Mouse (Mus musculus) liver, embryonic 11.5 days (tissue): ENCODE results near the gene Lyrm9. TPM values are rescaled to one million over a fixed set of nuclear protein-coding genes. Genes with fewer than 3 reads are reported as not detected.
A peak's percentile ranks its signal among the peaks of the same experiment; 100 is the strongest.

Experiments used
- ATAC-seq: fragments of 200-750 bp; cut with Nextera tagmentation; replicated peaks from 2 replicates; pipeline ENCODE4 v1.8.0; 2017; ENCODE audit warnings: moderate number of reproducible peaks, mild to moderate bottlenecking, moderate TSS enrichment, moderate library complexity; ENCODE audit not compliant: low FRiP score
- DNase-seq: peaks from one replicate; pipeline ENCODE4 v3.0.0-alpha.2; 2017; ENCODE audit warnings: low spot score
- H3K27ac ChIP-seq: fragments of 300-500 bp; sonication (generic); 2 replicates; pipeline ENCODE4 v1.5.1; 2014; ENCODE audit warnings: mild to moderate bottlenecking, low read depth, low read length, control low read depth
- H3K27me3 ChIP-seq: fragments of 300-500 bp; sonication (generic); replicated peaks from 2 replicates; pipeline ENCODE4 v1.6.1; 2014; ENCODE audit warnings: low read length, mixed read lengths; ENCODE audit not compliant: control insufficient read depth, insufficient read depth
- H3K36me3 ChIP-seq: fragments of 300-500 bp; sonication (generic); 2 replicates; pipeline ENCODE4 v1.6.1; 2014; ENCODE audit warnings: mild to moderate bottlenecking, low read length, moderate library complexity, mixed read lengths; ENCODE audit not compliant: control insufficient read depth, insufficient read depth
- H3K4me1 ChIP-seq: fragments of 300-500 bp; sonication (generic); replicated peaks from 2 replicates; pipeline ENCODE4 v1.6.1; 2014; ENCODE audit warnings: low read length, mixed read lengths; ENCODE audit not compliant: control insufficient read depth, insufficient read depth
- H3K4me2 ChIP-seq: fragments of 300-500 bp; sonication (generic); 2 replicates; pipeline ENCODE4 v1.6.1; 2014; ENCODE audit warnings: mild to moderate bottlenecking, control low read depth, moderate library complexity
- H3K4me3 ChIP-seq: fragments of 300-500 bp; sonication (generic); 2 replicates; pipeline ENCODE4 v1.5.1; 2014; ENCODE audit warnings: low read depth, low read length, control low read depth
- H3K9ac ChIP-seq: fragments of 300-500 bp; sonication (generic); 2 replicates; pipeline ENCODE4 v1.6.1; 2014; ENCODE audit warnings: low read depth, low read length, control low read depth
- H3K9me3 ChIP-seq: fragments of 300-500 bp; sonication (generic); 2 replicates; pipeline ENCODE4 v1.6.1; 2016; ENCODE audit warnings: low read length, inconsistent platforms, mixed read lengths; ENCODE audit not compliant: control insufficient read depth
- WGBS: fragments of 180-500 bp; shearing (Covaris S2); extraction: QIAGEN DNeasy Blood & Tissue Kit; methylation state at CpG from one replicate; pipeline ENCODE4 v1.1.7; 2014; 5-methylcytosine and 5-hydroxymethylcytosine counted together
- polyA plus RNA-seq: library from polyadenylated mRNA; unstranded; fragments of >200 nt; fragmentation: Nextera tagmentation; extraction: Ambion mirVana; gene quantifications from 2 replicates; pipeline ENCODE4 v1.2.1, GENCODE M21; 2014

Lyrm9 gene
- polyA plus RNA-seq, 1 experiment from 2014 or later = 28.7 TPM

- H3K27me3 ChIP-seq = no peaks in the 10 kb centered on the region
- H3K4me1 ChIP-seq = peaks cover 46% of the 10 kb centered on the region
- ATAC-seq = no peak
- H3K4me2 ChIP-seq = no peak overlapping the region
- DNase-seq = no peak
- no peaks in the 10 kb centered on the region for H3K36me3 ChIP-seq
- H3K9ac ChIP-seq = no peak overlapping the region
- H3K4me3 ChIP-seq = no peak overlapping the region
- H3K9me3 ChIP-seq = no peaks in the 10 kb centered on the region
- no peak overlapping the region for H3K27ac ChIP-seq
- 90% methylated on average over 4 of the region's 4 CpGs for WGBS
Measured at GRCm38 (mm10) chr11:78836486-78836885, 10.1 kb downstream of the Lyrm9 start.

- no peak overlapping the region for H3K4me2 ChIP-seq
- H3K27me3 ChIP-seq = no peaks in the 10 kb centered on the region
- no peak overlapping the region for H3K4me3 ChIP-seq
- no peaks in the 10 kb centered on the region for H3K9me3 ChIP-seq
- ATAC-seq = no peak
- no peak overlapping the region for H3K27ac ChIP-seq
- no peaks in the 10 kb centered on the region for H3K36me3 ChIP-seq
- WGBS = 16% methylated on average over 11 of the region's 11 CpGs
- peak; percentile 81 for DNase-seq
- H3K4me1 ChIP-seq = peaks cover 33% of the 10 kb centered on the region
- no peak overlapping the region for H3K9ac ChIP-seq
Measured at GRCm38 (mm10) chr11:78837989-78838388, 11.6 kb downstream of the Lyrm9 start.

- Histone ChIP-seq H3K27ac (no peak overlapping the region), H3K36me3 (no peaks in the 10 kb centered on the region), H3K4me3 (no peak overlapping the region), H3K9me3 (no peaks in the 10 kb centered on the region), H3K4me2 (no peak overlapping the region), H3K4me1 (peaks cover 18% of the 10 kb centered on the region), H3K9ac (no peak overlapping the region), H3K27me3 (no peaks in the 10 kb centered on the region)
- 55% methylated on average over 14 of the region's 14 CpGs for WGBS
- DNase-seq = no peak
- peak; percentile 78 for ATAC-seq
Measured at GRCm38 (mm10) chr11:78839491-78839890, 13.1 kb downstream of the Lyrm9 start.

- no peak overlapping the region for H3K9ac ChIP-seq
- whole genome bisulfite sequencing = 64% methylated on average over 5 of the region's 5 CpGs
- H3K36me3 ChIP-seq = no peaks in the 10 kb centered on the region
- DNase-seq = no peak
- ATAC-seq = no peak
- no peak overlapping the region for H3K27ac ChIP-seq
- no peak overlapping the region for H3K4me2 ChIP-seq
- no peaks in the 10 kb centered on the region for H3K9me3 ChIP-seq
- peaks cover 17% of the 10 kb centered on the region for H3K4me1 ChIP-seq
- no peaks in the 10 kb centered on the region for H3K27me3 ChIP-seq
- no peak overlapping the region for H3K4me3 ChIP-seq
Measured at GRCm38 (mm10) chr11:78840141-78840540, 13.8 kb downstream of the Lyrm9 start.

GRCm38 (mm10) chr11:78841987-78842386 is 15.6 kb downstream of the Lyrm9 start:
- Histone ChIP-seq H3K36me3 (no peaks in the 10 kb centered on the region), H3K27me3 (no peaks in the 10 kb centered on the region), H3K4me1 (peaks cover 17% of the 10 kb centered on the region), H3K4me2 (no peak overlapping the region), H3K4me3 (no peak overlapping the region), H3K9me3 (no peaks in the 10 kb centered on the region), H3K27ac (no peak overlapping the region), H3K9ac (no peak overlapping the region)
- ATAC-seq = no peak
- WGBS = 94% methylated on average over 8 of the region's 8 CpGs
- DNase-seq = no peak

- Histone ChIP-seq H3K27me3 (no peaks in the 10 kb centered on the region), H3K4me2 (no peak overlapping the region), H3K4me1 (peaks cover 4% of the 10 kb centered on the region; the same call in 1 of the 2 replicates), H3K27ac (no peak overlapping the region), H3K9ac (no peak overlapping the region), H3K36me3 (no peaks in the 10 kb centered on the region), H3K4me3 (no peak overlapping the region), H3K9me3 (no peaks in the 10 kb centered on the region)
- DNase-seq = no peak
- WGBS = 81% methylated on average over 4 of the region's 4 CpGs
- ATAC-seq = no peak
Measured at GRCm38 (mm10) chr11:78846620-78847019, 20.2 kb downstream of the Lyrm9 start.

- WGBS = 46% methylated on average over 7 of the region's 7 CpGs
- Histone ChIP-seq H3K27me3 (no peaks in the 10 kb centered on the region), H3K4me3 (no peak overlapping the region), H3K9me3 (no peaks in the 10 kb centered on the region), H3K36me3 (no peaks in the 10 kb centered on the region), H3K4me2 (0 out of 2 replicates have a peak overlapping the region, but pooled peaks have one; percentile 10), H3K9ac (no peak overlapping the region), H3K4me1 (peaks cover 4% of the 10 kb centered on the region; the same call in 1 of the 2 replicates), H3K27ac (no peak overlapping the region)
- ATAC-seq (no peak), DNase-seq (no peak)
Measured at GRCm38 (mm10) chr11:78847884-78848848, 21.8 kb downstream of the Lyrm9 start.

- Histone ChIP-seq H3K9me3 (no peaks in the 10 kb centered on the region), H3K4me2 (no peak overlapping the region), H3K36me3 (no peaks in the 10 kb centered on the region), H3K9ac (no peak overlapping the region), H3K27ac (no peak overlapping the region), H3K27me3 (no peaks in the 10 kb centered on the region), H3K4me3 (no peak overlapping the region), H3K4me1 (peaks cover 4% of the 10 kb centered on the region; the same call in 1 of the 2 replicates)
- no peak for ATAC-seq
- no peak for DNase-seq
- 84% methylated on average over 3 of the region's 3 CpGs for WGBS
Measured at GRCm38 (mm10) chr11:78849859-78850258, 23.5 kb downstream of the Lyrm9 start.
